Mouse (Mus musculus): Measurements from ENCODE around the gene Thap7.
A peak's percentile ranks its signal among the peaks of the same experiment; 100 is the strongest.
"Not testable (repeated sequence)": the region's sequence is repeated elsewhere in the genome, so short reads cannot be mapped to it uniquely, and the experiment has no call there.

Gene Thap7

DNA sequence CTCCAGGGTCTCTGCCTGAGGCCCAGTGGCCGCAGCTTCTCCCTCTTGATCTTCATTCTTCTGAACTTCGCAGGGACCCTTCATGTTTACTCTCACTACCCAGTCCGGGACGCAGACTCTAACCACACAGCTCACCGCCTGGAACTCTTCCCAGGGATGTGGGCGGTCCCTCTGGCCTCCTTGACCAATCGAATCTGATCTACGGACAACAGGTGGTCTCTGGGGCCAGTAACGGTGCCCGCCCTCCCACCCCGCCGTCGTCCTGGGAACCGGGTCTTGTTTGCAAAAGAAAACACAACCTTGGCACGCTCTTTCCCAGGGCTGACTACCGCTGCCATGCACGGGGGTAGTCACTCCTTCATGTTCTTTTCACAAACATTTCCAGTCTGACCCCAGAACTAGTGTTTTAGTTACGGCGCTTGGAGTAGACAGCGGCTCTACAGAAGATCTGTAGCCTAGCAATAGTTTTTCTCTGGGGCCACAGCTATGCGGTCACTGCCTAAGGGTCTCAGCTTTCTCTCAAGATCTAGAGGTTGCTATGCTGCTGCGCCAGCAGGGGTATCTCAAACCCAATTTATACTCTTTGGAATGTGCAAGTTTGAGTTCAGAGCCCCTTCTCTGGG is 30.3 kb upstream of the Thap7 start, which contains the start of gene Lrrc74b:
Lrrc74b (minus strand) TSS at position 120 of the 623 bp plus-strand sequence.
- H3K4me1 ChIP-seq (replicated peaks; ENCODE audit: low read depth, low read length): peaks cover 44% of the 10 kb centered on the region
- peak within 1 kb of the TSS; percentile 66 for H3K4me3 ChIP-seq (replicated peaks; ENCODE audit: low read length)
- no peaks in the 10 kb centered on the region for H3K9me3 ChIP-seq (ENCODE audit: low read length)
- TF ChIP-seq NANOG (IDR thresholded peaks at IDR 0.05; ENCODE audit: borderline replicate concordance, low read length): no peak
- no peak for TF ChIP-seq POU5F1 (IDR thresholded peaks at IDR 0.05; ENCODE audit: borderline replicate concordance, low read length)
- H3K27me3 ChIP-seq (ENCODE audit: insufficient read depth, low read length): peaks cover 66% of the 10 kb centered on the region
- no peaks in the 10 kb centered on the region for H3K36me3 ChIP-seq (ENCODE audit: insufficient read depth, low read length)

DNA sequence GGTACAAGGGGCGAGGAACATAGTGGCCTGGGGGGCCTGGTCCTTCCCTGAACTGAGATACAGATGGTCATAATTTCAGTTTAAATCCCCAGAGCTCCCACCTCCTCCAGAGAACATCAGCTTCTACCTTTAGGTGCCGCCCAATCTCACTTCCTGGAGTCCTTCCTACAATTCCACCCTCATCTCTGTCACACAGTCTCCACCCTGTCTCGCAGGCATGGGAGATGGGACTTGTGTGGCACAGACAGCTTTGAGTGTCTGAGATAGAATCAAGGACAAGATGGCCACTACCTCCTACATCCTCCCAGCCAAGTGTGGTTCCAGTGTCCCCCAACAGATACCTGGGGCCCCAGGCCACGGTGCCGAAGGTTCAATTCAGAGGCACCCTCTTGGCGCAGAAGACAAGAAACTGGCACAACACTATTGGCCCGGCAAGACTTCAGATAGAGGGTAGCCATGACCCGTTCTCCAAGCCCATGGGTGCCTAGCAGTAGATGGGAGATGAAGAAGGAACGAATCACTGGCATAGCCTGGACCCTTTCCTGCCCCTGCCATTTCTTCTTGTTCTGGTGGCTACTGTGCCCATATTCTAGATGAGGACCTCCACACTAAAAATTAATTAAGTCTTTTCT is 28.6 kb upstream of the Thap7 start:
- no peak for TF ChIP-seq POU5F1 (IDR thresholded peaks at IDR 0.05; ENCODE audit: borderline replicate concordance, low read length)
- H3K4me3 ChIP-seq (replicated peaks; ENCODE audit: low read length): peak overlapping the region; percentile 62
- peaks cover 56% of the 10 kb centered on the region for H3K4me1 ChIP-seq (replicated peaks; ENCODE audit: low read depth, low read length)
- H3K27me3 ChIP-seq (ENCODE audit: insufficient read depth, low read length): peaks cover 49% of the 10 kb centered on the region
- H3K36me3 ChIP-seq (ENCODE audit: insufficient read depth, low read length): no peaks in the 10 kb centered on the region
- no peaks in the 10 kb centered on the region for H3K9me3 ChIP-seq (ENCODE audit: low read length)

GRCm38 (mm10) chr16:17558811-17559210 is 27.9 kb upstream of the Thap7 start:
- peaks cover 43% of the 10 kb centered on the region for H3K27me3 ChIP-seq (ENCODE audit: insufficient read depth, low read length)
- peaks cover 61% of the 10 kb centered on the region for H3K4me1 ChIP-seq (replicated peaks; ENCODE audit: low read depth, low read length)
- TF ChIP-seq CTCF (conservative IDR thresholded peaks at IDR 0.05; ENCODE audit: low read length) (no peak), POU5F1 (IDR thresholded peaks at IDR 0.05; ENCODE audit: borderline replicate concordance, low read length) (no peak), NANOG (IDR thresholded peaks at IDR 0.05; ENCODE audit: borderline replicate concordance, low read length) (no peak)

DNA sequence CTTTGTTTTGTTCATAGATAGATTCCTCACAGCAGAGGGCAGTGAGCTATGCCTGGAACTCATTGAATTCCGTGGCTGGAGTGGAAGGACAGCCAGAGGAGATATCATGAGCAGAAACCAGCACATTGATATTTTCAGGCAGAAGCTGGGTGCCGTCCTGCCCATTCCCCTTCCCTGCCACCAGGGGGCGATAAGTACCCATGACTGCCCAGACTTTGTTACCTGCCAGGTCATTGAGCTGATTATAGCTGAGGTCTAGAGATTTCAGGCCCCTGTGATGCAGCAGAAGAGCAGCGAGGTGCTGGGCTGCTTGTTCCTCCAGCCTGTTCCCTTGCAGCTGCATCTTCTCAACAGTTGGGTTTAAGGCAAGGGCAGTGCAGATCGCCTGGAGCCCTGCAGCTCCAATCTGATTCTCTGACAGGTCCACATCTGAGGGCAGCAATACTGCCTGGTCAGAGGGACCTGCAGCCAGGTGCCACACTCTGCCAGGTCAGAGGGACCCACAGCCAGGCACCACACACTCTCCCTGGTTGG is 27.1 kb upstream of the Thap7 start:
- H3K4me1 ChIP-seq (replicated peaks; ENCODE audit: low read depth, low read length): peaks cover 69% of the 10 kb centered on the region
- TF ChIP-seq CTCF (conservative IDR thresholded peaks at IDR 0.05; ENCODE audit: low read length) (peak; percentile 99), NANOG (IDR thresholded peaks at IDR 0.05; ENCODE audit: borderline replicate concordance, low read length) (no peak), POU5F1 (IDR thresholded peaks at IDR 0.05; ENCODE audit: borderline replicate concordance, low read length) (no peak)

More at GRCm38 (mm10) chr16:17558811-17559210, 27.9 kb upstream of the Thap7 start:
- Histone ChIP-seq H3K4me3 (replicated peaks; ENCODE audit: low read length) (peak overlapping the region; percentile 62), H3K9me3 (ENCODE audit: low read length) (no peaks in the 10 kb centered on the region), H3K36me3 (ENCODE audit: insufficient read depth, low read length) (no peaks in the 10 kb centered on the region)

GRCm38 (mm10) chr16:17556907-17557306 is 26.0 kb upstream of the Thap7 start:
- Histone ChIP-seq H3K36me3 (ENCODE audit: insufficient read depth, low read length) (no peaks in the 10 kb centered on the region), H3K4me1 (replicated peaks; ENCODE audit: low read depth, low read length) (peaks cover 64% of the 10 kb centered on the region), H3K27me3 (ENCODE audit: insufficient read depth, low read length) (peaks cover 24% of the 10 kb centered on the region), H3K4me3 (replicated peaks; ENCODE audit: low read length) (no peak overlapping the region), H3K9me3 (ENCODE audit: low read length) (no peaks in the 10 kb centered on the region)
- TF ChIP-seq NANOG (IDR thresholded peaks at IDR 0.05; ENCODE audit: borderline replicate concordance, low read length): no peak
- no peak for TF ChIP-seq CTCF (conservative IDR thresholded peaks at IDR 0.05; ENCODE audit: low read length)
- no peak for TF ChIP-seq POU5F1 (IDR thresholded peaks at IDR 0.05; ENCODE audit: borderline replicate concordance, low read length)

More for the DNA sequence above, 27.1 kb upstream of the Thap7 start:
- peak overlapping the region; percentile 62 for H3K4me3 ChIP-seq (replicated peaks; ENCODE audit: low read length)
- H3K36me3 ChIP-seq (ENCODE audit: insufficient read depth, low read length): no peaks in the 10 kb centered on the region
- peaks cover 36% of the 10 kb centered on the region for H3K27me3 ChIP-seq (ENCODE audit: insufficient read depth, low read length)
- H3K9me3 ChIP-seq (ENCODE audit: low read length): no peaks in the 10 kb centered on the region

GRCm38 (mm10) chr16:17556180-17556579 is 25.2 kb upstream of the Thap7 start:
- H3K4me1 ChIP-seq (replicated peaks; ENCODE audit: low read depth, low read length): peaks cover 57% of the 10 kb centered on the region
- no peak for TF ChIP-seq CTCF (conservative IDR thresholded peaks at IDR 0.05; ENCODE audit: low read length)
- no peak for TF ChIP-seq POU5F1 (IDR thresholded peaks at IDR 0.05; ENCODE audit: borderline replicate concordance, low read length)
- TF ChIP-seq NANOG (IDR thresholded peaks at IDR 0.05; ENCODE audit: borderline replicate concordance, low read length): no peak

GRCm38 (mm10) chr16:17554702-17555101 is 23.8 kb upstream of the Thap7 start:
- Histone ChIP-seq H3K4me1 (replicated peaks; ENCODE audit: low read depth, low read length) (peaks cover 49% of the 10 kb centered on the region), H3K27me3 (ENCODE audit: insufficient read depth, low read length) (peaks cover 17% of the 10 kb centered on the region), H3K4me3 (replicated peaks; ENCODE audit: low read length) (peak overlapping the region; percentile 75)
- H3K9me3 ChIP-seq (ENCODE audit: low read length); H3K36me3 ChIP-seq (ENCODE audit: insufficient read depth, low read length): not testable (repeated sequence)

More at GRCm38 (mm10) chr16:17556180-17556579, 25.2 kb upstream of the Thap7 start:
- Histone ChIP-seq H3K4me3 (replicated peaks; ENCODE audit: low read length) (no peak overlapping the region), H3K9me3 (ENCODE audit: low read length) (no peaks in the 10 kb centered on the region), H3K27me3 (ENCODE audit: insufficient read depth, low read length) (peaks cover 23% of the 10 kb centered on the region), H3K36me3 (ENCODE audit: insufficient read depth, low read length) (no peaks in the 10 kb centered on the region)

GRCm38 (mm10) chr16:17553910-17554685 is 23.2 kb upstream of the Thap7 start:
- Histone ChIP-seq H3K4me3 (replicated peaks; ENCODE audit: low read length) (peak overlapping the region; percentile 75), H3K4me1 (replicated peaks; ENCODE audit: low read depth, low read length) (peaks cover 47% of the 10 kb centered on the region), H3K9me3 (ENCODE audit: low read length) (no peaks in the 10 kb centered on the region), H3K36me3 (ENCODE audit: insufficient read depth, low read length) (no peaks in the 10 kb centered on the region), H3K27me3 (ENCODE audit: insufficient read depth, low read length) (peaks cover 14% of the 10 kb centered on the region)
- TF ChIP-seq NANOG (IDR thresholded peaks at IDR 0.05; ENCODE audit: borderline replicate concordance, low read length): no peak
- no peak for TF ChIP-seq POU5F1 (IDR thresholded peaks at IDR 0.05; ENCODE audit: borderline replicate concordance, low read length)
- TF ChIP-seq CTCF (conservative IDR thresholded peaks at IDR 0.05; ENCODE audit: low read length): no peak
